Mouse (Mus musculus) heart, adult 11 months (tissue): Measurements from ENCODE around the gene Raph1.
"Not testable (repeated sequence)": the region's sequence is repeated elsewhere in the genome, so short reads cannot be mapped to it uniquely, and the experiment has no call there.

ENCODE experiments used
- DNase-seq: peaks from one replicate; pipeline ENCODE4 v3.0.0; 2022

Raph1 gene

GRCm38 (mm10) chr1:60564691-60565090 is 2.2 kb downstream of the Raph1 start:
- DNase-seq, result peak; percentile 76

GRCm38 (mm10) chr1:60563021-60563420 is 3.9 kb downstream of the Raph1 start:
- DNase-seq, result no peak

GRCm38 (mm10) chr1:60543681-60544080 is 23.2 kb downstream of the Raph1 start:
- no peak for DNase-seq

- DNase-seq, result no peak
Measured at GRCm38 (mm10) chr1:60539272-60539671, 27.6 kb downstream of the Raph1 start.

GRCm38 (mm10) chr1:60534932-60535331 is 32.0 kb downstream of the Raph1 start:
- DNase-seq, result no peak

- peak; percentile 59 for DNase-seq
Measured at GRCm38 (mm10) chr1:60530636-60531035, 36.3 kb downstream of the Raph1 start.

- peak; percentile 72 for DNase-seq
Measured at GRCm38 (mm10) chr1:60530107-60530506, 36.8 kb downstream of the Raph1 start.

- peak; percentile 56 for DNase-seq
Measured at GRCm38 (mm10) chr1:60510584-60510983, 56.3 kb downstream of the Raph1 start.

GRCm38 (mm10) chr1:60503456-60503855 is 63.4 kb downstream of the Raph1 start:
- DNase-seq, result peak; percentile 52

- no peak for DNase-seq
Measured at GRCm38 (mm10) chr1:60493421-60493820, 73.5 kb downstream of the Raph1 start.

- peak; percentile 80 for DNase-seq
Measured at GRCm38 (mm10) chr1:60492404-60492803, 74.5 kb downstream of the Raph1 start.

GRCm38 (mm10) chr1:60490510-60490909 is 76.4 kb downstream of the Raph1 start:
- DNase-seq, result peak; percentile 68

- peak; percentile 87 for DNase-seq
Measured at GRCm38 (mm10) chr1:60489660-60490059, 77.2 kb downstream of the Raph1 start.

GRCm38 (mm10) chr1:60488635-60489034 is 78.3 kb downstream of the Raph1 start:
- DNase-seq, result peak; percentile 89

GRCm38 (mm10) chr1:60485649-60486048 is 81.3 kb downstream of the Raph1 start:
- DNase-seq, result peak; percentile 82

GRCm38 (mm10) chr1:60482881-60483280 is 84.0 kb downstream of the Raph1 start:
- no peak for DNase-seq

GRCm38 (mm10) chr1:60481561-60481960 is 85.3 kb downstream of the Raph1 start:
- no peak for DNase-seq

- no peak for DNase-seq
Measured at GRCm38 (mm10) chr1:60470541-60470940, 96.4 kb downstream of the Raph1 start.

GRCm38 (mm10) chr1:60469491-60469890 is 97.4 kb downstream of the Raph1 start:
- no peak for DNase-seq

GRCm38 (mm10) chr1:60460623-60461022 is 106.3 kb downstream of the Raph1 start:
- peak; percentile 85 for DNase-seq

- no peak for DNase-seq
Measured at GRCm38 (mm10) chr1:60449896-60450295, 117.0 kb downstream of the Raph1 start.

- DNase-seq, result no peak
Measured at GRCm38 (mm10) chr1:60447067-60447466, 119.8 kb downstream of the Raph1 start.

GRCm38 (mm10) chr1:60441438-60441837 is 125.5 kb downstream of the Raph1 start:
- not testable (repeated sequence) for DNase-seq

- peak; percentile 17 for DNase-seq
Measured at GRCm38 (mm10) chr1:60432497-60432896, 134.4 kb downstream of the Raph1 start.
